Mouse (Mus musculus): ENCODE measurements around the gene Ccdc137.
"Not testable (repeated sequence)": the region's sequence is repeated elsewhere in the genome, so short reads cannot be mapped to it uniquely, and the experiment has no call there.

Gene Ccdc137

DNA sequence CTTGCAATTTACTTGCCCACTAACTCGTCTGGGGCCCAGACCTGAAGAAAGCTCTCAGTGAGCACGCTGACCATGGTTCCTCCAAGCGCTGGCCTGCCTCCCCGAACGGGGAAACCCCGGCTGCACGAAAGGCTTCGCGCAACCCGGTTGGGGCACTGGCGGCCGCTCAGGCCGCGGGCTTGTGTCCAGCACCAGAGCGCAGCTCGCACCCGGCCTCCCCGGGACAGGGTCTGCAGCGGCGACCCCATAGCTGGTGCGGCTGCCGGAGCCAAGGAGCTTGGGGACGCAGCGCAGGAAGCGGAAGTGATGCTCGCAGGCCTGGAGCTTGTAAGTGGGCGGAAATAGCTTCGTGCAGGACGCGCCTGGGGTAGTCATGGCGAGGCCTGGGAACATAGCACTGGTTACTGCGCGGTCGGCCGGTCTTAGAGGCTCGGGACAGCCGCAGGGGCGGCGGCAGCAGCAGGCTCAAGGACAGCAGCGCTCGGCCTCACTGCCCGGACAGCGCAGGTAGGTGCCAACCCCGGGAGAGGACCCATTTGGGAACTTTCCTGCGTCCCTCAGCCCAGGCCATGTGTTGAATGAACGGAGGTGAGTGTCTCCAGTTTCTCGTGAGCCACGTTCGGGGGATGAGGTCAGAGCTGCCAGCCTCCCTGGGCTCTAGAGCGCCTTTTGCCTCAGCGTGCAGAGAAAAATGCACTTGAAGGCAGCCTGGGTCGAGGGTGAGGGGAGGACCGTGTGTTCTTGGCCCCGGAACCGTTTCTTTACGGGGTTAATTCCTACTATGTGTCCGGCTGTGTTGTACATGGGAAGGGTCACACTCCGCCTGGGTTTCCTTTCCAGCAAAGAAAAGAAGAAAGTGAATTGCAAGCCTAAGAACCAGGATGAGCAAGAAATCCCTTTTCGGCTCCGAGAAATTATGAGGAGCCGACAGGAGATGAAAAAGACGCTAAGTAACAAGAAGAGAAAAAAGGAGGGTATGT lies at the start of gene Ccdc137, which contains the start of gene Oxld1:
Gene Ccdc137, plus strand, starts transcription at position 344 of the 980 bp plus-strand sequence.
Gene Oxld1, minus strand, starts transcription at position 297 of the 980 bp plus-strand sequence.
- peak; percentile 64 for DNase-seq (ENCODE audit: low spot score)

DNA sequence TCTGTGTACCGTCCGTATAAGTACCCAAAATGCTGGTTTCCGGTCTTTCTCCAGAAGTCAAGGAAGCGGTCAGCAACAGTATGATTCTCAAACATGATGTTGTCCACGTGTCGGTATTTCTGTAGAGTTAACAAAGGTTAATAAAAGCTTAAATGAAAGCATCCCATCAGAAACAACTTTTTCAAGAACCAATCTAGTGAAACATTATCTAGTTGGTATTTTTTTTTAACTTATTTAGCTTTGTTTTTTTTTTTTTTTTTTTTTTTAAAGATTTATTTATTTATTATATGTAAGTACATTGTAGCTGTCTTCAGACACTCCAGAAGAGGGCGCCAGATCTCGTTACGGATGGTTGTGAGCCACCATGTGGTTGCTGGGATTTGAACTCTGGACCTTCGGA lies 44.3 kb upstream of the Ccdc137 start:
- DNase-seq (ENCODE audit: low spot score) = not testable (repeated sequence)

DNA sequence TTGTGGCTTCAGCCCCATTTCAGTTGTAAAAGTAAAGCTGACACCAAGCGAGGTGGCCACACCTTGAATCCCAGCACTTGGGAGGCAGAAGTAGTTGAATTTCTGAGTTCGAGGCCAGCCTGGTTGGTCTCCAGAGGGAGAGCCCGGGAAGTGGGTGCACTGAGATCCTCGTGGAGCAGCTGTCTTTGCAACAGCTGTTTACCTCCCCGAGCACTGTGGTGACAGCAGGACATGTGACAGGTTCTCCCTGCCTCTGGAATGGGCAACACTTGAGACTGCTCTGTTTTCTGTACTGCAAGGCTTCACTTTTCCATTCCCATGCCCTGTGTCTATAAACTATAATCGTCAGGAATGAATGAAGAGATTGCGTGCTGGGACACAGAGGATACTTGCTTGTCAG lies 40.1 kb upstream of the Ccdc137 start:
- no peak for DNase-seq (ENCODE audit: low spot score)

DNA sequence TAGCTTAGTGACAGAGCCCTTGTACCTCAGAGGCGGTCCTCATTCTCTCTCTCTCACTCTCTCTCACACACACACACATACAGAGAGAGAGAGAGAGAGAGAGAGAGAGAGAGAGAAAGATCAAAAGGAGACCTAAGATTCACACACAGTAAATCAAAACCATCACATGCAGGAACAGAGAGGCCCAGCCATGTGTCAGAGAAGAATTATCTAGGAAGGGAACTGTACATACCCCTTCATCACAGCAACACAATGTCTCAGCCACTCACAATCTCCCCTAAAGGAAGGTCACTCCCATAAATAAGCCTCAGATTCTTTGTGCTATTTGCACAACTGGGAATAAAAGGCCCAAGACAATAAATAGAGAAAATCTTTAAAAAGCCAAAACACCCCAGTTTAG lies 39.3 kb upstream of the Ccdc137 start:
- no peak for DNase-seq (ENCODE audit: low spot score)

DNA sequence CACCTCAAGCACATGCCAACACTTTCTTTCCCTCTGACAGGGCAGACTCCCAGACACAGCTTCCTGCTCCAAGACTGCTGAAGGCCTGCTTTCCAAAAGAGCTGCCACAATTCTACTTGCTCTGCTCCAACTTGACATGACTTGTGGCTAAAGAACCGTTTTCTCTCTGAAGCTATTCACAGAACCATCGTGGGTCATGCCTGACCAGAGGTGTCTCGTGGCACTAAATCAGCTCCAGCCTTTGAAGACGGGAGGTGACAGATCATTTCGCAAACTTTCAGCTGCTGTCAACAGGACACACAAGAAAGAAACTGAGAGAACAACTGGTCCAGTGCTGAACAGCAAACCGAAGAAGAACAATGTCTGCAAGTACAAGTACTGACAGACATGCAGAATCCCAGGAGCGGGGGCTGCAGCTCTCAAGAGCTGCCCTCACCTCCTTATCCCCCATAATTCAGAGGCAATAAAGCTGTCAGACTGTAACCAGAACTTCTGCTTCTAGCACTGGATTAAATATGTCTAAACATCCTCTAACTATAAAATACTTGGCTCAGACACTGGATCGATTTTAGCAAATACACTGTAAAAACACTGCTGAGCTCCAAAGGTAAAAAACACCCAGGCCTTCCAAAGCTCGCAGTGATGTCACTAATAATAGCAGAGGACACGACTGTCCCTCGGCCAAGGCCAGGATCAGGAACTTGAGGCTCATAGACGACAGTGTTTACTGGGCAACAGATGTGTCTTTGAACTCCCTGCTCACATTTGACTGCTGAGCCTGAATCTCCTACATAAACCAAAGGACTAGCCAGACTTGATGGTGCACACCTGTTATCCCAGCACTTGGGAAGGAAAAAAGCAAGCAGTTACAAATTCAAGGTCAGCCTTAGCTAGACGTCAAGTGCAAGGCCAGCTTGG lies 35.0 kb upstream of the Ccdc137 start:
- no peak for DNase-seq (ENCODE audit: low spot score)

DNA sequence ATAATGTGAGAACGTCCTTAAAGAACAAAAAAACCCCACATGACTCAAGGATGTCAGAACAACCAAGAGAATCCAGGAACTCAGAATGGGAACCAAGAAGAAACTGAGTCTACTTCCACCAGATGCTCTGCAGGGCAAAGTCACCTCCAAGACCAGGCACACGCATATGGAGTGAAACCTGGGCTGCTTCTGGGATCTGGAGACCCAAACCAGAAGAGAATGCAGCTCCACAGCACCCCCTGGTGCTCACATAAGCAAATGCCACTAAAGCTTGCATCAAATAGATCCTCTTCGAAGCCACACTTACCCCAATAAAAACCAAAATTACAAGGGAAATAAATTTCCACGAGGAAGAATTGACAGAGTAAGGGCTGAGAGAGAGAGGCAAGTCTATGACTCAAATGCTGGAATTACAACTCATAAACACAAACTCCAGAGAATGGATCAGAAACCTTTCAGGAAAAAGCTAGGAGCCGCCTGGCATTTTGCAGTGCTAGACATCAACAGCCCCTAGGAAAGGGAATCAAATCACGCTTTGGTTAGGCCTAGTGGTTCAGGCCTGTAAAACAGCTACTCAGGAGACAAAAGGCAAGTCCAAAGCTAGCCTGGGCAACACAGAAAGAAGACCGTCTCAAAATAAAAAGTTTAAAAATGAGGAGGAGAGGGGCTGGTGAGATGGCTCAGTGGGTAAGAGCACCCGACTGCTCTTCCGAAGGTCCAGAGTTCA lies 34.2 kb upstream of the Ccdc137 start:
- DNase-seq (ENCODE audit: low spot score) = peak; percentile 27

DNA sequence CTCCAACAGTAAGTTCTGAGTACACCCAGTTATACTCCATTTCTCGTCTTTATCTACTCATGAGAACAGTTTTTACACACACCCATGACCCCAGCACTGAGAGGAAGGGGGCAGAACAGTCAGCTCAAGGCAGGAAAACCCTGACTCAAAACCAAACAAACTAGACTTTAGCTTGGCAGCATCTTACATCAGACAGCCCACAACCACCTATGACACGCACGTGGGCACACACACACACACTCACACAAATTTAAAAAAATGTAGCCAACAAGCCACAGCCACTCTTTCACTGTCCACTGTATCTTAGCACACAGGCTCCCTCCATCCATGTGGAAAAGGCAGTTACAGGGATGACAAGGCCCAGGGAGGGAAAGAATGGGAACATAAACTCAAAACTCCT lies 31.2 kb upstream of the Ccdc137 start:
- no peak for DNase-seq (ENCODE audit: low spot score)

DNA sequence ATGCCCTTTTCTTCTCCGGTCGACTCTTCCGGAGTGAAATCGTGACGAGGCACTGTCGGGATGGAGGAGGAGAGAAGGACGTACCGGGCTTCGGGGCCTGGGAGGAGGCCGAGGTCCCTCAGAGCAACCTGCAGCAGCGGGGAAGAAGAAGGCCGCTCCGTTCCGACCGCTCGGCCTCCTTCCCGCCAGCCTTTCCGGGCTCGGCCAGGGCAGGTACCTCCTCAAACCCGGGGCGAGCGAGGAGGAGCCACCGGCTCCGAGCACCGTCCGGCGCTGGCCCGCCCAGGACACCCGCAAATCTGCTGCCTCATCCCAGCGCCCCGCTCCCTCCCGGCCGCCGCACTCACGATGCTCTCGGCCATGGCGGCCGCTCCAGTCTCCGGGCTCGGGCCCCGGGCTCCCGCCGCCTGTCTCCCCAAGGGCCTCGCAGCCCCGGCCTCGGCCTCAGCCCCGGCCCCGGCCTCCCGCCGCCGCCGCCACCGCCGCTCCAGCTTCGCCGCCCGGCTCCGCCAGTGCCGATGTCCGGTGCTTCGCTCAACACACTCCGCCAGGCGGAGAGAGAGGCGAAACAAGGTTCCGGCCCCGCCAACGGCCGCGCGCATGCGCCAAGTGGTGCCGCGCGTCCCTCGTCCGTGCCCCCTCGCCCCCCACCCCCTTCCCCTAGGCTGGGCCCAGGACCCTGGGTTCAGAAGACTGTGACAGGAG lies 20.6 kb upstream of the Ccdc137 start, which contains the start of gene Nploc4:
Gene Nploc4, minus strand, starts transcription at position 557 of the 705 bp plus-strand sequence.
- peak; percentile 91 for DNase-seq (ENCODE audit: low spot score)

DNA sequence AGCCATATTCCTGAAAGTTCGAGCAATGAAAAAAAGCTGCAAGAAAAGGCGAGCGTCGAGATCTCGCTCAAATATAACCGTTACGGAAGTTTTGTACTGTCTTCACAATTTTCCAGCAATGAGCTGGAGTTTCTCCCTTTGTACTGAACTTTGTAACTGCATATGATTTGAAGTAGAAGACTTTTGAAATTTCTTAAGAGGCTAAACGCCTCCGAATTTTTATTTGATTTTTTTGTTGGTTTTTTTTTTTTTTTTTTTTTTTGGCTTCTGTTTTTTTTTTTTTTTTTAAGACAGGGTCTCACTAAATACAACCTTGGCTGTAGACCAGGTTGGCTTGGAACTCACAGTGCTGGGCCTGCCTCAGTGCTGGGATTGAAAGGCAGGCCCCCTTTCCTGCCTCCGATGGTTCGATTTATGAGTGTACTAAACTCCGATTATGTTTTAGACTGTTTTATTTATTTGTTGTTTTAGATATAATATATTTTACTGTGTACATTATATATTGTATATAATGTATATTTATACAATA lies 20.0 kb upstream of the Ccdc137 start:
- no peak for DNase-seq (ENCODE audit: low spot score)

DNA sequence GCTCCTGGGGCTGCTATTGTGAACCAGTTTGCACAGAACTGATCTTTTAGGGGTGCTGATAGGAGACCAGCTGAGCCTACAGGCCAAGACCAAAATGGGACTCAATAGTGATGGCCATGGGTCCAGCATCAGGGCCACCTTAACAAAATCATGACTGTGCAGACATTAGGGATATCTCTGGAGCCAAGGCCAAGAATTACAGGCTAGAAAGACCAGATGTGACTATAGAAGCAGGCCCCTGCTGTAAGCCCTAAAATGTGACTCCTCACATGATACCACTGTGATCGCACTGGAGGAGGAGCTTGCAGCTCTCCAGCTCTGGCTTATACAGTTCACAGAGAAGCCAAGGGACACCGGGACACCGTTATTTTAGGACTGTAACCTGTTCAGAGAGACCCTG lies 15.6 kb upstream of the Ccdc137 start, which contains the start of gene Tspan10:
Gene Tspan10, plus strand, starts transcription at position 301 of the 400 bp plus-strand sequence.
- DNase-seq (ENCODE audit: low spot score) = no peak

DNA sequence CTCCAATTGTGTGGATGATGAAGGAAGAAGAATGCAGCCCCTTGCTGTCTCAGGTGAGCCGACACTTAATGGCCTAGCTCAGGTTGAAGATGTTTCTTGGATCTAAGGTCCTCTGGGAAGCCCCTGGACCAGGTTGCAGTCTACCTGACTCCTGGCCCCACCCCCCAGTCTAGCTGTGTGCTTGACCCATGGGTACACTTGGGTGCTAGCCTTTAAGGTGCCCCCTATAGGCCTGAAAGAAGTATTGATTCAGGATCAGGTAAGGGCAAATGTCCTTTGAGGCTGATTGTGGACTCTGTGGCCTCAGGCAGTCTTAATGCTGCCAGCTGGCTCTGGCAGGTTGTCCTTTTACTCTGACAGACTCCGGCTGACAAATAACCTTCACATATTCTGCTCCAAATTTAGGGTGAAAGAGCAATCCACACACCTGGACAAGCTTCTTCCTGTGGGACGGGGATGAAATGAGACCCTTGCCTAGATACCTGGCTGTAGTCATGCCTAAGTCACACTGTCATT lies 15.1 kb upstream of the Ccdc137 start:
- DNase-seq (ENCODE audit: low spot score) = no peak

DNA sequence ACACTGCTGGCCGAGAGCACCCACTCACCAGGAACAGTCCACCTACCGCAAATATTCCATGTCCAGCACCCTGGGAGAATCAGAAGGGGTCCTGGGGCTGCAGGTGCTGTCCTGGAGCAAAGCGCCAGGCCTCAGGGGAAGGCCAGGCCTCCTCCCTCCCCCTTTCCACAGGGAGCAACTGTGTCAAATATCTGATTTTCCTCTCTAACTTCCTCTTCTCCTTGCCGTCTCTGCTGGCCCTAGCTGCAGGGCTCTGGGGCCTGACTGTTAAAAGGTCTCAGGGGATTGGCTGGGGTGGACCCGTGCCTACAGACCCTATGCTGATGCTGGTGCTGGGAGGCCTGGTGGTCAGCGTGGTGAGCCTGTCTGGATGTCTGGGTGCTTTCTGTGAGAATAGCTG lies 13.8 kb upstream of the Ccdc137 start:
- DNase-seq (ENCODE audit: low spot score) = no peak

DNA sequence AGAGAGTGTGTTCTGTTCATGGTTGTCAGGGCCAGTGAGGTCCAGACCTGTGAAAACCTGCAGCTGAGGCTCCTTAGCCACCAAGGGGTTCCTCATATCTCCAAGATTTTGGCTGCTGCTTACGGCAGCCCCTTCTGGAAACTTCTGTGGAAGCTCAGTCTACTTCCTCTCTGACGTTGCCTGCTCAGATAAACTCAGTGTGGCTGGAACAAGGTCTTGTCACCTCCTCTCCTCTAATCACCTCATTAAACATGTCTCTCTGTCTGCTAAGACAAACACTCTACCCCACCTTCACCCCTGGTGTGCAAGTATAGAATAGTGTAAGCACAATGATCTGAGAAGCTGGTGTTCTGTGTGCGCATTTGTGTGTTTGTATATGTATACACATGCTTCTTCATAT lies 12.4 kb upstream of the Ccdc137 start:
- DNase-seq (ENCODE audit: low spot score) = no peak

DNA sequence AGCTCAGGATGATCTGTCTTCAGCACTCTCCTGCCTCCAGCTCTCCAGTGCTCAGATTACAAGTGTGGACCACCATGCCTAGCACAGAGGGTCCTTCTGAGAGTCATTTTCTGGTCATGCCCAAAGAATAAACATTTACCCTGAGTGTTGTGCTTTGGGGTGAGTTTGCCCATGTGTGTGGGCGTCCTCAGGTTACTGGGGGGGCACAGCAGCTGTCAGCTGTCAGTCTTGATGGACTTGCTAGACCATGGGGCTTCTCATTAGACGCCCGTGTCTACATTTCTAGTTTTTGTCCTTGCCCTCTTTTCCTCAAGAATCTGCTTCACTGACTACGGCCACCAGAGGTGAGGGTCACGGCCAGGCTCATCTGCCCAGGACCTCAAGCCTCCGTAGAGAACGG lies 10.7 kb upstream of the Ccdc137 start:
- DNase-seq (ENCODE audit: low spot score) = no peak

DNA sequence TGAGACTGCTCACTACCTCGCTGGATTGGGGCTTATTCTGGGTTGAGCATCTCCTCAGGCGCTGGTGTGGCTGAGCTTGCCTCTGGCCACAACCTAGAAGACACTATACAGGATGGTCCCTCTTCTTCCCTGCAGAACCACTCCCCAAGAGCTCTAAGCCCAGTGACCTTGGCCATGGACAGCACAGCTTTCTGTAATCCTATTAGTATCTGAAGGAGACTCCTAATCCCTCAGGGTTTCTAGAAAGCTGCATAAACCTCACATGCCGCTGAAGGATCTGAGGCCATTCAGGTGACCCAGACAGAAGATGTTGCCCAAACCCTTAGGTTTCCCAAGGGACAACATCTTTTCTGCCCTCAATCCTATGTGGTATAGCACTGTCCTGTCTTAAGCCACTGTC lies 5.7 kb upstream of the Ccdc137 start:
- DNase-seq (ENCODE audit: low spot score) = no peak

DNA sequence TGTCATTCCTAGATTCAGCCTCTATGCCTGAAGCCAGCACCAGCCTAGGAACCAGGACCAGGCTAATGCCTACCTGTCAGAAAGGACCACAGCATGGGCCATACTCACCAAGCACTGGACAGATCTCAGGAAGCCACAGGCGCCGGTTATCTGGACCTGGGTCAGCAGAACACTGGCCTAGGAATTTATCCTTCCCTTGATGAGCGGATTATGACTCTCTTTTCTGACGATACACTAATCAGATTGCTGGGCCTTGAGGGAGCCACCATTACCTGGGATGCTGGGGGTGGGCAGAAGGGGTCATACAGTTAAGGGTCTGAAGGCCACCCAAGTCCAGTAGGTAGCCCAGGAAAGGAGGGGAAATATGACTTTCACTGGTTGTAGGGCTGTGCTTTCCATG lies 4.6 kb upstream of the Ccdc137 start, which contains the start of gene Pde6g:
Gene Pde6g, minus strand, starts transcription at position 195 of the 400 bp plus-strand sequence.
- DNase-seq (ENCODE audit: low spot score) = no peak

DNA sequence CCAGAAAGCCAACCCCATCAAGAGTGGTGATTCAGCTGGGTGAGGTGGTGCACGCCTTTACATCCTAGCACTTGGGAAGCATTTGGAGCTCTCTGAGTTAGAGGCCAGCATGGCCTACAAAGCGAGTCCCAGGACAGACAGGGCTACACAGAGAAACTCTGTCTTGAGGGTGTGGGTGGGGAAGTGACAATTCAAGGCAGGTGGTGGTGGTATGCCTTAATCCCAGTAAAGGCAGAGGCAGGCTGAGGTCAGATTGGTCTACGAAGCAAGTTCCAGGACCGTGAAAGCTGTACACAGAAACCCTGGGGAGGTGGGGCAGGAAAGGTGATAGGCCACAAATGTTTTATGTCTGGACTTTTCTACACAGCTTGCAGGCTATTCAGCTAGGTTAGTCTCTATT lies 3.0 kb upstream of the Ccdc137 start:
- no peak for DNase-seq (ENCODE audit: low spot score)

DNA sequence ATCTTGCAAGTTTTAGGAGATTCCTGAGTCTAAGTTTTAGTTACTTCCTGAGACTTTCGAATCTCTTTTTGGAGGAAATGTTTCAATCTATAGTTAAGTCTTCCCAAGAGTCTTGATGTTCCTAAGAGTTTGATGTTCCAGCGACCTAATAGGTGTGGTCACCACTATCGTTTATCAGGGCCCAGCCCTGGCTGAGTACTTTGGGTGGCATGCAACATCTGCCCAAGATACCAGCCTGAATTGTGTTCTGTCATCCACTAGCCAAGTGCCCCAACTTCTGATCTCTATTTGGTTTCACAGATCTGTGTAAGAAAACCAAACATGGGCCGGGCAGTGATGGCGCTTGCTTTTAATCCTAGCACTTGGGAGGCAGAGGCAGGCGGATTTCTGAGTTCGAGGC lies 2.5 kb upstream of the Ccdc137 start:
- DNase-seq (ENCODE audit: low spot score) = no peak

DNA sequence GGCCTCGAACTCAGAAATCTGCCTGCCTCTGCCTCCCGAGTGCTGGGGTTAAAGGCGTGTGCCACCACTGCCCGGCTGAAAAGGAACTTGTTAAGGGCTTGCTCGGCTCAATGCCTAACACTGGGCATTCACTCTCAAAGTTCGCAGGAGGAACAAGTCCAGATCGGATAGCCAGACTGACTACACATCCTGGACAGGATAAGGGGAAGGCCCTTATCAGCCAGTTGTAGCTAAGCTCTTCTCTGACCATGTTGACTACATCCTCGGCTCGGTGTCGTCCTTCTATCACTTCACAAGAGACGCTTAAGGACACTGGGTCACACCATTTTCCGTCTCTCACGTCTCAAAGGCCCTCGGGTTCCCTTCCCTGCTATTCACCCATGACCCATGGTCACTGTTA lies 545 bp upstream of the Ccdc137 start:
- no peak for DNase-seq (ENCODE audit: low spot score)

DNA sequence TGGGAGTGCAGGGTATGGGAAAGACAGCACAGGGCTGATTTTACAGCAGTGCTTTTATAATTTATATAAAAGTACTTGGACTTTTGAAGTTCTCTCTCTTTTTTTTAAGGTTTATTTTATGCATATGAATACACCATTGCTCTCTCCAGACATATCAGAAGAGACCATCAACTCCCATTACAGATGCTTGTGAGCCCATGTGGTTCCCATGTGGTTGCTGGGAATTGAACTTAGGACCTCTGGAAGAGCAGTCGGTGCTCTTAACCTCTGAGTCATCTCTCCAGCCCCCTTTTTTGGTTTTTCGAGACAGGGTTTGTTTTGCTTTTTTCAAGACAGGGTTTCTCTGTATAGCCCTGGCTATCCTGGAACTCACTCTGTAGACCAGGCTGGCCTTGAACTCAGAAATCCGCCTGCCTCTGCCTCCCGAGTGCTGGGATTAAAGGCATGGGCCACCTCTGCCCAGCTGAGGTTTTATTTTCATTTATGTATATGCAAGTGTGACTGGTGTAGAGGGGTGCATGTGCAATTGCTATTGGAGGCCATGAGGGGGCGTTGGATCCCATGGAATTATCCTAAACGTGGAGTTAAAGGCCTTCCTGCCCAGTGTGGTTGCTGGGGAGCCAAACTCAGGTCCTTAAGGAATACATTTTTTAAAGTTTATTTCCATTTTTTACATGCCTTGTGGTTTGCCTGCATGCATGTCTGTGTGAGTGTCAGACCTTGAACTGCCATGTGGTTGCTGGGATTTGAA lies 1.1 kb downstream of the Ccdc137 start:
- no peak for DNase-seq (ENCODE audit: low spot score)

Data from ovary, postnatal 10 days (tissue).